Mouse (Mus musculus): Measurements from ENCODE around the gene Safb2.

GRCm38 (mm10) chr17:56588921-56589320, 4.5 kb upstream of the Safb2 start:
- no peak for TF ChIP-seq GATA1 (IDR thresholded peaks at IDR 0.05; ENCODE audit: borderline replicate concordance, low read length)
- no peak for TF ChIP-seq FLI1 (IDR thresholded peaks at IDR 0.05; ENCODE audit: low read length)

All from megakaryocyte, embryonic 14.5 days (primary cell).